Mouse (Mus musculus): ENCODE data around the gene Arntl. TPM values are rescaled to one million over a fixed set of nuclear protein-coding genes. Genes with fewer than 3 reads are reported as not detected.
"Not testable (repeated sequence)": the region's sequence is repeated elsewhere in the genome, so short reads cannot be mapped to it uniquely, and the experiment has no call there.

Gene Arntl
- polyA plus RNA-seq, 1 experiment from 2014 or later = 12.4 TPM

GRCm38 (mm10) chr7:113253777-113254405 is 46.6 kb downstream of the Arntl start:
- WGBS = 91% methylated on average over 7 of the region's 7 CpGs
- H3K9ac ChIP-seq (ENCODE audit: low read length) = no peak overlapping the region
- no peak overlapping the region for H3K27ac ChIP-seq (ENCODE audit: low read length)
- H3K4me2 ChIP-seq (ENCODE audit: low read depth, low read length) = no peak overlapping the region
- no peaks in the 10 kb centered on the region for H3K36me3 ChIP-seq (ENCODE audit: control insufficient read depth, insufficient read depth)
- no peaks in the 10 kb centered on the region for H3K9me3 ChIP-seq (replicated peaks; ENCODE audit: control insufficient read depth, low read length)
- H3K4me1 ChIP-seq (ENCODE audit: control insufficient read depth, insufficient read depth, low read length) = peaks cover 43% of the 10 kb centered on the region
- no peak overlapping the region for H3K4me3 ChIP-seq (ENCODE audit: low read length)
- no peak for ATAC-seq (replicated peaks; ENCODE audit: extremely low read depth, insufficient read depth, low FRiP score)
- H3K27me3 ChIP-seq (ENCODE audit: control insufficient read depth, insufficient read depth, low read length) = no peaks in the 10 kb centered on the region

DNA sequence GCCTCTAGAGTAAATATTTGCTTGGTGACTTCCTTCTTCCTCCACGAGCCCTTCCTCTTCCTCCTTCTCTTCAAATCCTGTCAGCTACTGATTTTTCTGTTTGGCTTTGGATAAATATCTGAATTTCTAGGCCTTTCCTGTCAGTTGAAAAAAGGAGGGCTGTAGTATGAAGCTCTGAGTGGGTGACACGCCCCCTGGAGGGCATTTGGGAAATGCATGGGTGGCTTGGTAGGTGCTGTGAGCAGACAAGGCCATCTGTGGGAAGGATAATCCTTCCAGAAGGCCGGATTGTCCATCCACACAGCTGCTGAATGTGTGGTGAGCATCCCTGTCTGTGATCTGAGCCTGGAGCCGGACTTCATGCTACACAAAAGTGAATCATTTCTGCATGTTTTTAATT is 48.8 kb downstream of the Arntl start:
- no peaks in the 10 kb centered on the region for H3K36me3 ChIP-seq (ENCODE audit: control insufficient read depth, insufficient read depth)
- no peak overlapping the region for H3K4me2 ChIP-seq (ENCODE audit: low read depth, low read length)
- H3K9me3 ChIP-seq (replicated peaks; ENCODE audit: control insufficient read depth, low read length) = no peaks in the 10 kb centered on the region
- H3K9ac ChIP-seq (ENCODE audit: low read length) = no peak overlapping the region
- H3K4me3 ChIP-seq (ENCODE audit: low read length) = no peak overlapping the region
- WGBS = 51% methylated on average over 4 of the region's 4 CpGs
- H3K27ac ChIP-seq (ENCODE audit: low read length) = no peak overlapping the region
- H3K4me1 ChIP-seq (ENCODE audit: control insufficient read depth, insufficient read depth, low read length) = peaks cover 37% of the 10 kb centered on the region
- no peaks in the 10 kb centered on the region for H3K27me3 ChIP-seq (ENCODE audit: control insufficient read depth, insufficient read depth, low read length)
- ATAC-seq (replicated peaks; ENCODE audit: extremely low read depth, insufficient read depth, low FRiP score) = no peak

GRCm38 (mm10) chr7:113258430-113258829 is 51.2 kb downstream of the Arntl start:
- H3K36me3 ChIP-seq (ENCODE audit: control insufficient read depth, insufficient read depth) = no peaks in the 10 kb centered on the region
- H3K4me2 ChIP-seq (ENCODE audit: low read depth, low read length) = no peak overlapping the region
- no peak for ATAC-seq (replicated peaks; ENCODE audit: extremely low read depth, insufficient read depth, low FRiP score)
- H3K4me1 ChIP-seq (ENCODE audit: control insufficient read depth, insufficient read depth, low read length) = peaks cover 32% of the 10 kb centered on the region
- no peak overlapping the region for H3K4me3 ChIP-seq (ENCODE audit: low read length)
- WGBS = 73% methylated on average over 4 of the region's 4 CpGs
- H3K27ac ChIP-seq (ENCODE audit: low read length) = no peak overlapping the region
- H3K9me3 ChIP-seq (replicated peaks; ENCODE audit: control insufficient read depth, low read length) = no peaks in the 10 kb centered on the region
- no peaks in the 10 kb centered on the region for H3K27me3 ChIP-seq (ENCODE audit: control insufficient read depth, insufficient read depth, low read length)
- no peak overlapping the region for H3K9ac ChIP-seq (ENCODE audit: low read length)

GRCm38 (mm10) chr7:113260321-113261167 is 53.3 kb downstream of the Arntl start:
- H3K4me1 ChIP-seq (ENCODE audit: control insufficient read depth, insufficient read depth, low read length) = peaks cover 27% of the 10 kb centered on the region
- WGBS = 74% methylated on average over 21 of the region's 21 CpGs
- no peaks in the 10 kb centered on the region for H3K9me3 ChIP-seq (replicated peaks; ENCODE audit: control insufficient read depth, low read length)
- no peak; the same call in 1 of the 2 replicates for ATAC-seq (replicated peaks; ENCODE audit: extremely low read depth, insufficient read depth, low FRiP score)
- H3K27me3 ChIP-seq (ENCODE audit: control insufficient read depth, insufficient read depth, low read length) = no peaks in the 10 kb centered on the region
- H3K4me2 ChIP-seq (ENCODE audit: low read depth, low read length) = no peak overlapping the region
- no peaks in the 10 kb centered on the region for H3K36me3 ChIP-seq (ENCODE audit: control insufficient read depth, insufficient read depth)
- no peak overlapping the region for H3K9ac ChIP-seq (ENCODE audit: low read length)
- no peak overlapping the region; the same call in 1 of the 2 replicates for H3K27ac ChIP-seq (ENCODE audit: low read length)
- H3K4me3 ChIP-seq (ENCODE audit: low read length) = no peak overlapping the region

DNA sequence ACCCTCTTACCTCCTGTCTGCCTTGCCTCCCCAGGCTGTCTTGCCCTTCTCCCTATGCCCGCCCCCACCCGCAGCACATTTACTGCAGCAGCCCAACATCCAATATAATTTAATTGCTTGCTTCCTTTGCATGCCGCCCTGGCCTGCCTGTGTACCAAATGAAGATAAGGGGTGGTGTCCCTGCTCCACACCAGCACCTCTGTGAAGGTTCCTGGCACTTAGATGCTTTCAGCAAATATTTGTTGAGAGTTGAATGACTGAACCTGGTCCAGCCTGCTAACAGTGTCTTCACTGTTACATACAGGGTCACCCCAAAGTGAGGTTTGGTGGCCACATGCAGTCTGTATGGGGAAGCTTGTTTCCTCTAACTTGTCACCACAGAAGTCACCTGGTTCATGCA is 54.4 kb downstream of the Arntl start:
- Histone ChIP-seq H3K4me2 (ENCODE audit: low read depth, low read length) (no peak overlapping the region), H3K9ac (ENCODE audit: low read length) (0 out of 2 replicates have a peak overlapping the region, but pooled peaks have one; percentile 13), H3K9me3 (replicated peaks; ENCODE audit: control insufficient read depth, low read length) (no peaks in the 10 kb centered on the region), H3K36me3 (ENCODE audit: control insufficient read depth, insufficient read depth) (no peaks in the 10 kb centered on the region), H3K27me3 (ENCODE audit: control insufficient read depth, insufficient read depth, low read length) (no peaks in the 10 kb centered on the region), H3K27ac (ENCODE audit: low read length) (no peak overlapping the region; the same call in 1 of the 2 replicates), H3K4me1 (ENCODE audit: control insufficient read depth, insufficient read depth, low read length) (peaks cover 24% of the 10 kb centered on the region), H3K4me3 (ENCODE audit: low read length) (no peak overlapping the region)
- WGBS = 68% methylated on average over 3 of the region's 3 CpGs
- ATAC-seq (replicated peaks; ENCODE audit: extremely low read depth, insufficient read depth, low FRiP score) = no peak

- not testable (repeated sequence) for H3K27ac ChIP-seq (ENCODE audit: low read length)
These were observed 55.5 kb downstream of the Arntl start for GRCm38 (mm10) chr7:113262510-113263467.

GRCm38 (mm10) chr7:113263990-113264389 is 56.7 kb downstream of the Arntl start:
- Histone ChIP-seq H3K27me3 (ENCODE audit: control insufficient read depth, insufficient read depth, low read length) (no peaks in the 10 kb centered on the region), H3K4me3 (ENCODE audit: low read length) (no peak overlapping the region), H3K9me3 (replicated peaks; ENCODE audit: control insufficient read depth, low read length) (no peaks in the 10 kb centered on the region), H3K27ac (ENCODE audit: low read length) (no peak overlapping the region), H3K9ac (ENCODE audit: low read length) (no peak overlapping the region), H3K4me1 (ENCODE audit: control insufficient read depth, insufficient read depth, low read length) (peaks cover 25% of the 10 kb centered on the region), H3K36me3 (ENCODE audit: control insufficient read depth, insufficient read depth) (no peaks in the 10 kb centered on the region), H3K4me2 (ENCODE audit: low read depth, low read length) (no peak overlapping the region)
- 88% methylated on average over 1 of the region's 1 CpGs for WGBS
- ATAC-seq (replicated peaks; ENCODE audit: extremely low read depth, insufficient read depth, low FRiP score) = no peak

More at GRCm38 (mm10) chr7:113262510-113263467, 55.5 kb downstream of the Arntl start:
- H3K27me3 ChIP-seq (ENCODE audit: control insufficient read depth, insufficient read depth, low read length); ATAC-seq (replicated peaks; ENCODE audit: extremely low read depth, insufficient read depth, low FRiP score); H3K9me3 ChIP-seq (replicated peaks; ENCODE audit: control insufficient read depth, low read length); H3K4me3 ChIP-seq (ENCODE audit: low read length); H3K9ac ChIP-seq (ENCODE audit: low read length); H3K4me2 ChIP-seq (ENCODE audit: low read depth, low read length); H3K36me3 ChIP-seq (ENCODE audit: control insufficient read depth, insufficient read depth): not testable (repeated sequence)
- H3K4me1 ChIP-seq (ENCODE audit: control insufficient read depth, insufficient read depth, low read length) = peaks cover 24% of the 10 kb centered on the region
- 52% methylated on average over 14 of the region's 14 CpGs for WGBS

- Histone ChIP-seq H3K4me3 (ENCODE audit: low read length) (no peak overlapping the region), H3K36me3 (ENCODE audit: control insufficient read depth, insufficient read depth) (no peaks in the 10 kb centered on the region), H3K4me2 (ENCODE audit: low read depth, low read length) (no peak overlapping the region), H3K27ac (ENCODE audit: low read length) (no peak overlapping the region), H3K9ac (ENCODE audit: low read length) (no peak overlapping the region), H3K9me3 (replicated peaks; ENCODE audit: control insufficient read depth, low read length) (no peaks in the 10 kb centered on the region), H3K27me3 (ENCODE audit: control insufficient read depth, insufficient read depth, low read length) (no peaks in the 10 kb centered on the region), H3K4me1 (ENCODE audit: control insufficient read depth, insufficient read depth, low read length) (peaks cover 13% of the 10 kb centered on the region)
- 73% methylated on average over 9 of the region's 9 CpGs for WGBS
- ATAC-seq (replicated peaks; ENCODE audit: extremely low read depth, insufficient read depth, low FRiP score) = no peak
These were observed 61.0 kb downstream of the Arntl start for GRCm38 (mm10) chr7:113268287-113268686.

All from heart, embryonic 16.5 days (tissue).